Mouse (Mus musculus): ENCODE measurements at regions not wholly inside any gene's neighbourhood (a gene's known extent, or its start where the extent isn't known, plus 50 kb on each side); places are given as distances from the start of the nearest gene placed in this dataset.

DNA sequence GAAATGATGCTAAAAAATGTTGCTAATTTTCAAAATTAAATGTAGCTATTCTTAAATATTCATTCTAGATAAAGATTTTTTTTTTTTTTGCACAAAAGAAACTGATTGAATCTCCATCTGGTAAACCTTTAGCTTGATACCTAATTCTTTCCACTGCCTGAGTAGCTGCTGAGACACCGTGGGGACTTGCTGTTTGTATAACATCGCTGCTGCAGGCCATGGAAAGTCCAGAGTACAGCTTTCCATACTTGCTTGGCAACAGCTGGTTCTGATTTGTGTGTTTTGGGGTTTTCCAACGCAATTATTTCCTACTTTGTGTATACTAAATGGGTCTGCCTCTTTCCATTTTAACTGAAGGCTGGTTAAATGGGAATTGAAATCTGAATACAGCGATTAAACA, 689.7 kb downstream of the Hdgfl1 start:
- DNase-seq (ENCODE audit: low spot score), result no peak

- no peak for DNase-seq (ENCODE audit: low spot score)
These were observed 690.6 kb downstream of the Hdgfl1 start for GRCm38 (mm10) chr13:26079362-26079761.

DNA sequence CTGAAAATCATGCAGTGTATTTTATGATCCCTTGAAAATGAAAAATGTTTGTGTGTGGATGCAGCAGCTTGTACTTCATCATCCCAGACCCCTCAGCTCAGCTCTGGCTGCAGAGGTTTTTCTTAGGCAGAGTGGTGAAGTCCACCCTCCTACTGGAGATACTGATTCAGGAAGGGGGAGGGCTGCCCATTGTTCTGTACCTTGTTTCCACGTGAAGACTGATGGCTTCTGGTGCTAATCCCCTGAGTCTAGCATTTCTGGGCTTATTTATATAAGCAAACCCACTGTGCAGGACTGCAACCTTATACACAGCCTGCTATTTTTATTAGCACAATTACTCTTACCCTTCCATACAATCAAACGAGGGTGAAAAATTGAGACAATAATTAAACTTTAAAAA, 708.6 kb downstream of the Hdgfl1 start:
- no peak for DNase-seq (ENCODE audit: low spot score)

- DNase-seq (ENCODE audit: low spot score), result no peak
These were observed 732.3 kb downstream of the Hdgfl1 start for GRCm38 (mm10) chr13:26037699-26038098.

GRCm38 (mm10) chr13:26026386-26026785, 743.6 kb downstream of the Hdgfl1 start:
- DNase-seq (ENCODE audit: low spot score), result peak; percentile 20

DNA sequence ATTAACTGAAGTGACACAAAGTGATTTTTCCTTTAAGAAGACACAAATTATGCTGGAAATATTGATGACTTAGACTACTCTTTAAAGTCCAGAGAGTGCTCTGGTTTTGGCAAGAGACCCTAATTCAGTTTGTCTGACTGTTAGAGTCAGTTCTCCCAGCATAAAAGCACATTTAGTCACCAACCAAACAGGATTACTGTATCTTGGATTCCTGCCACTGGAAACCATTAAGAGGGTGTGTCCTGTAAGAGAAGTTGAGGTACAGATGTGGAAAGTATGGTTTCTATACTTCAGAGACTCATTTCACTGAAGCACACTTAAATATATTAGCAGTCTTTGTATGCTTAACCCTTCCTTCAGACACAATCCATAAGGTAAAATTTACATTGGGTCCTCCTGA, 745.3 kb downstream of the Hdgfl1 start:
- DNase-seq (ENCODE audit: low spot score), result no peak

GRCm38 (mm10) chr13:26020491-26020890, 749.5 kb downstream of the Hdgfl1 start:
- no peak for DNase-seq (ENCODE audit: low spot score)

GRCm38 (mm10) chr13:26009131-26009530, 738.8 kb upstream of the Nrsn1 start:
- no peak for DNase-seq (ENCODE audit: low spot score)

GRCm38 (mm10) chr13:26004768-26005560, 734.7 kb upstream of the Nrsn1 start:
- no peak for DNase-seq (ENCODE audit: low spot score)

- DNase-seq (ENCODE audit: low spot score), result no peak
These were observed 723.2 kb upstream of the Nrsn1 start for GRCm38 (mm10) chr13:25993526-25993925.

DNA sequence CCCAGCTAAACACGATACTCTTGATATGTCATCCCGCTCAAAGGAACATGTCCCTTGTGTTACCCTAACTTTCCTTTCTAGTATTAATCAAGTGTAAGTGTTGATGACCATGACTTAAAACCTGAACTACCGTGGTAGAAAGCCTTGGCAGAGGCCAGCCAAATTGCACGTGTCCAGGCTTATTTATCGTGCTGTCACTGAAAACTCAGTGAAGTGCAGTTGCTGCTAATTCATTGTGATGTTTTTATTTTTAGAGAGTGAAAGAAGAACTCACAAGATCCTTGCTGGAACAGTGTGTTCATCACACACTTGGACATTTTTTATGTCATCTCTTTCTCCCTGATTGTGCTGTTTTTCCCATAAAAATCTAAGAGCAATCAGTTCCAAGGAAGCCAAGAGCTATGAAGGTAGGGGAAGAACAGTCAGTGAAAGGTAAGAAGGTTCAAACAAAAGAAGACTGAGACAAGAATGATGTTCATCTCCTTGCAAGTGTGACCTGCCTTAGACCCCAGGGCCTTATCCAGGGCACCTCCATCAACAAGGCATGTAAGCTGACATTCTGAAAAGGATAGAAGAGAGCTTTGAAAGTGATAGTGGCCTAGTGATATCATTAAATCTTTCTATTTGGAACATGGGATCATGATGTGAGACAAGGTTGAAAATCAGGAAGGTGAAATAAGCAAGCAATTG, 718.9 kb upstream of the Nrsn1 start:
- DNase-seq (ENCODE audit: low spot score), result no peak

GRCm38 (mm10) chr13:25984535-25984934, 714.2 kb upstream of the Nrsn1 start:
- no peak for DNase-seq (ENCODE audit: low spot score)

DNA sequence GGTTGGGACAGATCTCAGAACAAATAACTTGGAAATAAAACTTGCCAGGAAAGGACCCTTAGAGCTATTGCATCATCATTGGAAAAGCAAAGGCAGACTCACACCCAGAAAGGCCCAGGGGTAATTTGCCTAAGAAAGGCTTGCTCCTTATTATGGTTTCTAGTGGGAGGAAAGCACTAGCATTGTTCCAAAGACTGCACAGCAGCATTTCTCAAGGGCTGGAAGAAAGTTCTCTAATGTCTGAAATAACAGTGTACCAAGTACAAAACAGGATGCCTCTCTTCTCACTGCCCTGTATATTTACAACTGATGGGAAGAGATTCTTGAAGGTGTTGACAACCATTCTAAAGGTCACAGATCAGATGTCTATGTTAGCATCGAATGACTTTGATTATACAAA, 713.4 kb upstream of the Nrsn1 start:
- DNase-seq (ENCODE audit: low spot score), result no peak

GRCm38 (mm10) chr13:25978648-25979047, 708.3 kb upstream of the Nrsn1 start:
- DNase-seq (ENCODE audit: low spot score), result no peak

GRCm38 (mm10) chr13:25958592-25958991, 688.3 kb upstream of the Nrsn1 start:
- DNase-seq (ENCODE audit: low spot score), result no peak

DNA sequence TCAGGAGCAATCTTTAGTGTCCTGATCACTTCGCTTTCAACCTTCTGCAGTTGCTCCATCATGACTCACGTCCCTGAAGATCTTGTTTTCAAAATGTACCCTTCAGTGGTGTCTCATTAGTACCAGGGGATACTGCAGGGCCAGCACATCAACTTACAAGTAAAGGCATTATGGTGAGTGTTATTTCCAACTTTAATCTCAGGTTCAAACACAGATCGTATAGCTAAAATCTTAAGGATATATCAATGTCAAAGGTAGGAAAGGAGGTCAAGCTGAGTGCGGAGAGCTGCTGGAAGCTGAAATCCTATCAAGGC, 687.8 kb upstream of the Nrsn1 start:
- DNase-seq (ENCODE audit: low spot score), result no peak

GRCm38 (mm10) chr13:25957451-25958152, 687.3 kb upstream of the Nrsn1 start:
- DNase-seq (ENCODE audit: low spot score), result no peak

DNA sequence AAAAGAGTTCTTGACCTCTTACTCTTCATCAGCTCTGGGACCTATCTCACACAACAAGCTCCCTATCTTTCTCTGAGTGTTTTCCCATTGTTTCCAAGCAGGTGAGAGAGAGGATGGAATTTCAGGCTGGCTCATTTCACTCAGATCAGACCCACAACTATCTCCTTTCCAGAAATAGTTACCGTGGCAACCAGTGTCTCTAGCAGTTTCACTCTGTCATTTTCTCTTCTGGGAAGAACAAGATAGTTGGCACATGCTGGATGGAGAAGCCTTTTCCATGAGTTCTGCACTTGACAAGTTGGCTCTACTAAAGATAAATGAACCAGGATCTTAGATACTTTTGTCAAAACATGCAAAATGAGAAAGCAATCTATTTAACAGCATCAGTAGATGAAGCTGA, 667.3 kb upstream of the Nrsn1 start:
- DNase-seq (ENCODE audit: low spot score), result no peak

- peak; percentile 39 for DNase-seq (ENCODE audit: low spot score)
These were observed 663.5 kb upstream of the Nrsn1 start for GRCm38 (mm10) chr13:25933783-25934182.

DNA sequence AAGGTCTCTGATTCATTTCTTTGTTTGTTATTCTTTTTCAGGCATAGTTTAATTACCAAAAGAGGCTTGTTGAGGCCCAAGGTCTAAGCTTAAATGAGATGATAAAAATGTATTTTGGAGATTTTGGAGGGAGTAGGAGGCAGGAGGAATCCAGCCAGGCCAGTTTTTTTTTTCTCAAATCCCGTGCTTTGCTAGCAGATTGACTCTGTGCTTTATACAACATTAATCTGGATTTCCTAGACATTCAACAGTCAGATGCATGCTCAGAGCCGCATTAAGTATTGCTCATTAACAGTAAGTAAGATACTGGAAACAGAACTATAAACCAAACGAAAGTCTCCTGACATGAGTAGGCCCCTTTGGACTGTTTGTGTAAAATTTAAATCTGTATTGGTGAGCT, 662.9 kb upstream of the Nrsn1 start:
- DNase-seq (ENCODE audit: low spot score), result peak; percentile 39

GRCm38 (mm10) chr13:25932810-25933209, 662.5 kb upstream of the Nrsn1 start:
- DNase-seq (ENCODE audit: low spot score), result peak; percentile 92

GRCm38 (mm10) chr13:25932365-25932764, 662.1 kb upstream of the Nrsn1 start:
- no peak for DNase-seq (ENCODE audit: low spot score)

GRCm38 (mm10) chr13:25925685-25926084, 655.4 kb upstream of the Nrsn1 start:
- DNase-seq (ENCODE audit: low spot score), result no peak

All from retina, embryonic 14.5 days (tissue).